Mouse (Mus musculus) ovary, postnatal 36 days (tissue): ENCODE data around the gene D630023F18Rik.

Experiments used
- DNase-seq: peaks from one replicate; pipeline ENCODE4 v3.0.0; 2022; ENCODE audit warnings: low spot score, mixed read lengths

The D630023F18Rik gene

DNA sequence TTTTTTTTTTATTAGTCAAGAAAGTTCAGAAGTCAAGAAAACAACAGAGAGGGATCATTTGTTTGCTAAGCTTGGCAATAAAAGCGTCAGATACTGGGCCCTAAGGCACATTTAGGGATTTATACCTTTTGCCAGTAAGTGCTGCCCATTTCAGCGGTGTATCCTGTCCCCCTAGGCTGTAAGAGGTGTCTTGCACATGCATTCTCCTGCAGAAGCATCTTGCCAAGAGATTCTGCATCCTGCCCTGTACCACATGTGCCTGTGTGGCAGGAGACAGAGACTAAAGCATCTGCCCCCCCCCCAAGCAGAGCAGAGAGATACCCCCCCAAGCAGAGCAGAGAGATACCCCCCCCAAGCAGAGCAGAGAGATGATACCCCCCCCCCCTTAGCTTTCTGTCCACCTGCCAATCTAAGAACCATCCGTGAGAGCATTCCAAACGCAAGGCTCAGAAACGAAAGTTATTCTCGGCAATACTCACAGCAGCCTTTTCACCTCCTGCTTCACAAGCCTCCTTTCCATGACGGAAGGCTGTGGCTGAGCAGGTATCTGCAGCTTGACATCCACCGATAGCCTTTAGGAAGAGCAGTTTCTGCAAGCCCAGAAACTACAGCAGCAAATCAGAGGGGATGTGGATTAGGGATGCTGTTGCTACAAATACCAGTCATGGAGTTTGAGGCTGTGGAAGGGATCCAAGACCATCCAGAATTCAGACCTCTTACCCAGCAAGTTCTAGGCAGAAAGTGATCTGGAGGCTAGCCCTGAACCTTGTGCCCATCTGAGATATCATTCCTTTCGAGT, at the start of gene D630023F18Rik:
Gene D630023F18Rik (minus strand): TSS at position 641 of the 799 bp plus-strand sequence.
- no peak for DNase-seq

DNA sequence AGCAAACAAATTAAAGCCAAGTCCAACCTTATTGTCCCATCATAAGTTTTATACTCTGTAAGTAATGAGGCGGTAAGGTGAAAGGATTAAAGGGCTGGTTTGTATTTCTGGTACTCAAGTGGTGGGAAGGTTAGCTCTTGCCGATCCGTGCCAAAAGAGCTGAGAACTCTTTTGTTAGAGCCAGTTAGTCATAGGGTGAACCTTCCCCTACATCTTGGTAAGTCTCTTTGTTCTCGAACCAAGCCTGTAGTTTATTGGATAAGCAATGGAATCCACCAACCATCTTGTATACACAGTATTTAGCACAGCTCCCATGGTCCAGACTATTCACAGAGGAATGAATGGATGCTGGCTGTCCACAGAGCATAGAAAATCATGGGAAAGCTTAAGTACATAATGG, 48.6 kb upstream of the D630023F18Rik start:
- DNase-seq, result no peak

DNA sequence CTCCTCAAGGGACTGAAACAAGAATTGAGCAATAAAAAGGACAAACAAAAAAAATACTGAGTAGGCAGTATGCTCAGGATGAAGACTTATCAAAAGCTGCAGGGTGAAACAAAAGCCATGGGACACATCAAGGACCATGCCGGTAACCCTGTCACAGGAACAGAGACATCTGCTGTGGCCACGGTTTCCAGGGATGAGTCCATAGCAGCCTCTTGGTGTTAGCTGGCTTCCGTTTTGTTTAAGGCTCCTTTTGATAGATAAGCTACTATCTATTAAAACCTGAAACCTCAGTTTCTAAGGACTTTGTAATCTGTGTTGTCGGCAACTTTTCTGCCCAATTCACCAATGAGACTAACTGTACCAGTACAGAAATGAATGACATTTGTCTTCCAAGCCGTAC, 46.9 kb upstream of the D630023F18Rik start:
- DNase-seq, result no peak

DNA sequence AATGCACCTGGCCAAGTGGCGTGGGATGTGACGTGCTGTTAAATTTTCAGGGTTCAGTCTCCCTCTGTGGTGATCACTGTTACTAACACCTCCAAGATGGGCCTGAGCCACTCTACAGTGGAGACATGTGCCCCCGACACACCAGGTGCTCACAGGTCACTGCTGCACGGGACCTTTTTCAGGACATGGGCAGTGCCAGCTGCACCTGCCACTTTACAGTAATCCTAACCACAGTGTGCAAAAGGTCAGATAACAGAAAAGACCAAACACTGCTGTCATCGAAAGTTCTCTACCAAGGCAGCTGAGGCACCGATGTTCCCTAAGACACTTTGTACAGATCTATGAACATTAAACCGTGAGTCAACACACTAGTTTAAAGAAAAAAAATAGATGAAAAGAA, 46.5 kb upstream of the D630023F18Rik start:
- no peak for DNase-seq

DNA sequence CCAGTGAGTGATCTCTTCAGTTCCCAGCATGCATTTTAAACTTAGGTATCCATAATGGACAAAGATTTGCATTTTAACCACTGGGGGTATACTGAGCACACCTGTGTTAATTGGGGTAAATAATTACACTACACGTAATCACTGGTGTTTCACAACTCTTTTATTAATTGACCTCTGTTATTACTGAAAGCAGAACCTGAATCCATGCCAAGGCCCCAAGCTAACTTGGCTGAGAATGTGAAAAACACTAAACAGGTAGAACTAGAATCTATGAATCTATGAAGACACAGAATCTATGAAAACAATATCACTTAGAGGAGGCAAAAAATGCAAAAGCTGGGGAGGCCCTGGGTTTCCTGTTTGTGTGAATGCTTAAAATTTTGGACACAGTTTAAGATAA, 44.5 kb upstream of the D630023F18Rik start:
- DNase-seq, result no peak

DNA sequence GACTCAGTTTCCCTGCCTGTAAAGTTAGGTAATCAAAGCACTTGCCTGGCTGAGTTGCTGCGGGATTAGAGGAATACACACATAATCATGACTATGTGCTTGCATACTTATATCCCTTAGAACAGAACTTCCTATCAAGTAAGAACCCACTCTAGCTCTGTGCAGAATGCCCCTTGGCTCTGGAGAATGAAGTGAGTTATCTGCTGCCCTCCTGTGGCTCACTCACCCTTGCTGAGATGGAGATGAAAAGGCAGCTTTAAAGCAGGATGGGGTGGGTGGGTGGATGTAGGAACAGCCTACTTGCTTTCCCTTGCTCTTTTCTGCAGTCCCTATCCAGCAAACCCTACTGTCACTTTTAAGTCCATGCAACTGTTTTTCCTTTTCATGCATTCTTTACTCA, 39.2 kb upstream of the D630023F18Rik start:
- no peak for DNase-seq

DNA sequence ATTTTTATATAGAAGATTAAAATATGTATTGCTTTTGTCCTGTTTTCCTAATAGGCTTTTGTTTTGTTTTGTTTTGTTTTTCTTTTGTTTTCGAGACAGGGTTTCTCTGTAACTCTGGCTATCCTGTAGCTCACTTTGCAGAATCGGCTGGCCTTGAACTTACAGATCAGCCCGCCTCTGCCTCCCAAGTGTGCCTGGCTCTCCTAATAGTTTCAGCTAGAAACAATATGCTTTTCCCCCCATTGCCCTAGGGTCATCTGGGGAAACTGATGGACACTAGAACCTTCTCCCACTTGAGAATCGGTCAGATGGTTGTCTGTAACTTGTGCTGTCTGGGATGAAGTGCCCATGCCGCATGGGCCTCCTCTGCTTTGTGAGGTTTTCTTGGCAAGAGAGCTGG, 33.1 kb upstream of the D630023F18Rik start:
- DNase-seq, result no peak

DNA sequence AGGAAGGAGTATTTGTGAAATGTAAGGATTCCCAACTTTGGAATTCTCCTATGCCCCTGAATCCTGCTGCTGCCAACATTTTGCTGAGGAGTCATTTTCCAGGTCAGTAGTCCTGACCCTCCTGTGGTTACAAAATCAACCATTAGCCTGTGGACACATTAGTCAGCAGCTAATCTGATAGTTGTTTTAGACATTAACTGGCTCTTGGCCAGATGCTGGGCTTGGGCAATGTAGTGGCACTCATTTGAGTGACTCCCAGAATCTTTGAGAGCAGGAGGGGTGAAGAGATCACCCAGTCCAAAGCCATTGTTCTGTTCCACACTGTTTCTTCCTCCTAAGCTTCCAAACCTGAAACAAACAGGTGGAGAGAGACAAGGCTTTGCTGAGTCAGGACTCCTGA, 31.8 kb upstream of the D630023F18Rik start:
- DNase-seq, result no peak

DNA sequence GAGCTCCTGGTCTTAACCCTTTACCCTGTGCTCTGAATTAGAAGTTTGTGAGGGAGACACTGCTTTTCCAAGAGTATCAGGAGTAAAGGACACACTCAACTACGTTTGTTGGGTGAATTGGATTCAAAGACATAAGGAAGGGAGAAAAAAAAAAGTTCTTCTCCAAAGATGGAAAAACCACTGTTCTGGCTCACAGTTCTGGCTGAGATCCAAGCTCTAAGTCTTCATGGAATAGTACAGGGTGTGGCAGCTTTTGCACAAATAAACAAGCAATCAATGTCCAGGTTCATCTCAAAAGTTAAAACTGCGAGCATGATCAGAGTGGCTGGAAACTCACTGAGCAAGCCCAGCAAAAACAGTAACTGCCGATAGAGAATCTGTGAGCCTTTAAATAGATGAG, 25.0 kb upstream of the D630023F18Rik start:
- no peak for DNase-seq

DNA sequence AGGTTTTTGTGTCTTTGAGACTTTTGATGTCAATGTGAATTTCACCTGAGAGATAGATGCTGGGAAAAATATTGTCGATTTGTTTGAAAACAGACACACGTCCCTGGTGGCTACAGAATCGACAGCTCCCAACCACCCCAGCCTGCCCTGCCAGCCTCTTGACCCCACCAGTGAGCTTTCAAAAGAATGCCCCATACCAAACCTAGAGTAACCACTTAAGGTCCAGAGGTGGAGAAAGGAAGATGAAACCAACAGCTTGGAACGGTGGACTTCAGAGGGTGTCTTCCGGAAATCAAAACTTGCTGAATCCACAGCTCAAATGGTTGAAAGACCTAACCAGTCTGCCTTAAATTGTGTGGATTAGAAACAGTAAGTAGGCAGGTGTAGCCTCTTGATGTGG, 24.3 kb upstream of the D630023F18Rik start:
- no peak for DNase-seq

DNA sequence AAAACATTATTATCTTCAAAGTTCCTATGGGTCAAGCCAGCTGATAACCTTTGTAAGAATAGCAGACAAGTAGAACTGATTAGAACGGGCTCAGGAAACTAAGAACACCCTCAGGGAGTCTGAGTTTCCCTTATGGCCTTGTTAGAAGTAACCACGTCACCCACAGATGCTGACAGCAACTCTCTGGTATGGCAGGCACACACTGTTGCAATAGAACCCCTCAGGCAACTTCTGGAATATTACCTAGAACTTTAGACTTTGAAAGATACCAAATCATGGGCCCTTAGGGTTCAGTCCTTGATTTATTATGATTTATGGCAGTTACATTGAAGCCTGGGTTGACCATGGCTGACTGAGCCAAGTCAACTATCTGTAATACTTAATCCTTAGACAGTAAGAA, 23.6 kb upstream of the D630023F18Rik start:
- DNase-seq, result no peak

DNA sequence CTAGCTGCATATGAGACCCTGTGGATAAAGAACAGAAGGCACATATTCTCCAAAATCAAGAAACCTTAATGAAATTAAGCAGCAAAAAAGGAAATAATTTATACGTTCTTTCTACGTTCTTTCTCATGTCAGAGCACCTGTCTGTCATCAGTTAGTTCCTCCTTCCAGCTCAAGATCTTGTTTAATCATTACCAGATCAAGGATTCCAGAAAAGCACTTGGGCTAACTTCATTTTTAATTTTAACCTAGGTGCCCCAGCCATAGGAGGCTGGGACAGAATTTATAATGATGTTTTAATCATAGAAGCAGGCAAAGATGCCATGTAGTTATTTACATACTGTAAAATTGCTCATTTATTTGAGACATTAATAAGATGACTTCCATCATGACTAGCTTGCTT, 21.8 kb upstream of the D630023F18Rik start:
- DNase-seq, result no peak

DNA sequence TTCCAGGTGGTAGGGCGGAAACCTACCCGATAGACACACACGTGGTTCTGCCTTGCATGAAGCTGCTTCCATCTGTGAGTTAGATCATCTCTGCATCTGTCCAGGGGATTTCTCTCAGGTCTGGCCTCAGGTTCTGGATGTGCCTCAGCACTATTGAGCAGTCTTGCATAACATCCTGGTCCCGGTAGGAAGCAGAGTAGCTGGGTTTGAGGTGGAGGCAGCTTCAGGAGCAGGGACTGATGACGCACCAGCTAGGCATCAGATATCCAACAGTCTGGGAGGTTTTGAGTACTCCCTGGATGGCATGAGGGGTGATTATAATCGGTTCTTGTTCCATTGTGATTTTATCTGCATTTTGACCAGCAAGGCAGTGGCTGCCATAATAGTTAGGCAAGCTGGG, 14.5 kb upstream of the D630023F18Rik start:
- DNase-seq, result no peak

DNA sequence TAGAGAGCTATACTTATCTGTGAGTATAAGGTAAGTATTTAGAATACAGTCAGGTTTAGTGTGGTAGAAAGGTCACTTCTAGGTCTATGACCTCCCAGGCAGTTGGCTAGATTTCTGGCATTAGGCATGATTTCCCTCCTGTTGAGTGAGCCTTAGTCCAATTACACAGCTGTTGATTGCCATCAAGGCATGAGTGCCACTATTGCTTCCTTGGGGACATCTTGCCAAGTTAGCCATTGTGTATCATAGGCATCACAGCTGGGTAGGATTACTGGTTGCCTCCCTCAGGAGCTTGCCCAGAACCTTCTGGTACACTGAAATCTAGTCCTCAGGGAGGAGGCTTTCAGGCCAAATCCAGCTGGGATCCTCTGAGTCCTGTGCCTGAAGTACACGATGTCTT, 9.8 kb upstream of the D630023F18Rik start:
- DNase-seq, result no peak

DNA sequence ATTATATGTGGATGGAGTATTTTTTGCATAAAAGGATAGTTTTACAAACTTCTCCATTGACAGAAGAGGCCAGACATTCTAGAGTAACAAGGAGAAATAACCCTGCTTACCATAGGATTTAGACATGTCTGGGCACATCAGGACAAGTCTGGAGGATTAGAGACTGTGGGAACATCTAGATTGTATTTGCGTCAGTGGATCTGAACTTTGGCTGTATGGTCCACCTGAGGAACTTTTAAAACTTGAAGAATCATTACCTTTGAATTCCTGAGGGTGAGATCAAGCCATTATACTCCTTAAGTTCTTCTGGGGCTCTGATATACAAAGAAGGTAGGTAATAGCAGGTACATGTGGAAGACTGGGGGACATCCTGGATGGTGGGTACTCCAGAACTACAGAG, 8.7 kb upstream of the D630023F18Rik start:
- no peak for DNase-seq

DNA sequence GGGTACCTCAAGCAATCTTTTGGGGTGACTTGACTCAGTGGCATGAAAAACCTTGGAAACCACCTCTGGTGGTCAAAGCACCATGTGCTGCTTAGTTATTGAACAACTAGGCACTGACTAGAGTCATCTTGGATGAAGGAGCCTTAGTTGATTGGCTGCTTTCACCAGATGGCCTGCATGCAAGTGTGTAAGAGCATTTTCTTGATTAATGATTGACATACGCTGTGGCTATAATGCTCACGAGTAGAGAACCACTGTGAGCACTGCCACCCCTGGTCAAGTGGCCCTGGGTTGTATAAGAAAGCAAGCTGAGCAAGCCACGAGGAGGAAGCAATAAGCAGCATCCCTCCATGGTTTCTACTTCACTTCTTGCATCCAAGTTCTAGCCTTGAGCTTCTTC, 7.2 kb upstream of the D630023F18Rik start:
- no peak for DNase-seq

DNA sequence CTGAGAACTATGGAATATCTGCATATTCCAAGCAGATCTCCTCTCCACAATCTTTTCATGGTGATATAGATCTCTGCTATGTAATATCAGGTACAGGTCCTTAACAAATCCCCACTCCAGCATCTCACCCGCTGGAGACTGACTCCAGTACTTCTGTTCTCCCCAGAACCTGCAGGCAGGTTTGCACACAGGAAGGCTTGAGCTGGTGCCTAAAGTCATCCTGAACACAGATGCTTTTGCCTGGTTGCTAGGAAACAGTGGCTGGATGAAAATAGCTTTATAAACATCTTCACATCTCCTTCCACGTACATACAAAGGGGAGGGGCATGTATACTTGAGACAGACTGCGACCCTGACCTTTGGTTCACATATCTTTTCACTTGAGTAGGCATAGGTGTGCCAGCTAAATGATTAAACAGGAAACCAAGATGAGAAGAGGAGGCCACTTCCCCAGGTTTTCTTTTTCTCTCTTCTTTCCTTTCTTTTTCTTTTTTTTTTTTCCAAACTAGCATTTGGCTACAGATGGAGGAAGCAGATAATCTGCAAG, 6.7 kb upstream of the D630023F18Rik start:
- DNase-seq, result no peak

DNA sequence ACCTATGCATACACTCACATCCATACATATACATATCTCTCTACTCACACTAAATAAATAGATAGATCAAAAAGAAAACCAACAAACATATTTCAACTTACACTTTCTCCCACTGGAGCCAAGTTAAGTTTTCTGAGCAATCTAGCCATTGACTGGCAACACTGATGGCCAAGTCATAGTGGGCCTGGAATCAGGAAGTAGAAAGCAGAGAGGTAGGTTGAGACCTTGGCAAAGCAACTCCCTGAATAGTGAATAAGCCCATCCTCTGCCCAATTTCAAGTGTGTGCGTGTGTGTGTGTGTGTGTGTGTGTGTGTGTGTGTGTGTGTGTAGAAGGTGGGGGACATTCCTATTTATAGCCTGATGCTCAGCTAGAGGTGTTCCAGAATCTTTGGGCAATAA, 3.6 kb downstream of the D630023F18Rik start, which contains the start of gene Gm28845:
Gene Gm28845 (minus strand): TSS at position 121 of the 400 bp plus-strand sequence.
- no peak for DNase-seq

DNA sequence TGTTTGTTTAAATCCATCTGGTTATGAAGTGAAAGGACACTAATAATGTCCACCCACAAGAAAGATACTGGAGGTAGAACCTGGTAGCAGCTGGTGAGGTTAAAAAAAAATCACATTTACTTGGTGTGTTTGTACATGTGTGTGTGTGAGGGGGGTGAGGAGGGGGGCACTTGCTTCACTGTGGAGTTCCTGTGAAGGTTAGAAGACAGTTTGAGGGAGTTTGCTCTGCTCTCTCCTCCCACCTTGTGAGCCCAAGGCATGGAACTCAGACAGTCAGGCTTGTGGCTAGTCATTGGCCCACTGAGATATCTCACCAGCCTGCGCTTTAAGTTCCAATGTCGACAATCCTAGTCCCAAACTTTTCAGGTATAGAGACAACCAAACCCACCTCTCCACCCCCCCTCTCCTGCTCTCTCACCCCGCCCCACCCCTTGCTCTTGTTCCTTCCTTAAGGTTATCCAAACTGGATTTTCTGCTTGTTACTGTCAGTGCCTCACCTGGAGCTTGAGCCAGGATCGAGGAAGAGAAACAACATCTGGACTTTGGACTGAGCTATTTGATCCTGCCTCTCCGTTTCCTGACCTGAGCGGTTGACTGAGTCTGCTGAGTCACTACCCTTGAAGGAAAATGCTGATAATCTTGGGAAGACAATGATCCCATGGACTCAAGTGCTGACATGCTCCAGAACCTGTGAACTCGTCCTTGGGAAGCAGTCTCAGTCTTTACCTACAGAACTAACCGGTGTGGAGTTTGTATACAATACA, 4.7 kb downstream of the D630023F18Rik start:
- no peak for DNase-seq

DNA sequence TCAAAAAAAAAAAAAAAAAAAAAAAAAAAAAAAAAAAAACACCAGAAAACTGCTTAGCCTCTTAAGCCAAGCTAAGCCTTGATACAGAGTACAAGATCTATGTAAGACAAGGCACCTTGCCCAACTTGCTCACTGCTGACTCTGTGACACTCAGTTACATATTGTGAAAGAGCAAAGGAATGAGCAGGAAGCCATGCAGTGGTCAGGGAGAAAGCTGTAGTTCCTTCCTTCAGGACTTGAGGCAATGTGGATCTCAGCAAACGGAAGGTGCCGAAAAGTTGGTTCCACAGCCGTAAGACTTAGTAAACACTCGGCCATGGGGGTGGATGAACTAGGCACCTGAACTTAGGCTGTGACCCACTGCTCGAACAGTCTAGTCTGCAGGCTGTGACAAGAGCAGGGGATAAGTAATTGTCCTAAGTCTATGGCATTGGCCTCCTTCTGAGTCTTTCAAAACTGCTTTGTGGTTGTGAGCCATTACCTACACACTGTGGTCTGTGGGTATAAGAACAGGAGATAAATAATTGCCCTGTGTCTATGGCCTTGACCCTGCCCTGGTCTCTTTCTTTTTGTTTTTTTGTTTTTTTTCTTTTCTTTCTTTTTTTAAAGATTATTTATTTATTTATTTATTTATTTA, 9.4 kb downstream of the D630023F18Rik start:
- no peak for DNase-seq

DNA sequence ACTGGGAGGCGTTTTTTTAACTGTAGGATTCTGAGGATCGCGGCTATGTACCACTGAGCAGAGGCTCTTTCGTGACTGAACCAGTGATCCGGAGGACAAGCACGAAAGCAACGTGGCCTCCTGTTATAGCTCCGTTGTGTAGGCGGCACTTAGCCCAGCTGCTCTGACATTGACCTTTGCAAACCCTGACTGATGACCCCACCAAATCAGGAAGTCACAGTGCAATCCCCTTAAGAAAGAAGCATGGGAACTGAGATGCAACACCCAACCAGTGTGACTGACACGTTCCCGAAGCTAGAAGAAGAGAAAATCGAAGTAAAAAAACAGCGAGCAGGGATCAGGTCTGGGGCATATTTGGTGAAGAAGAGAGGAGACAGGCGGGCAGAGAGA, 10.2 kb downstream of the D630023F18Rik start:
- no peak for DNase-seq

DNA sequence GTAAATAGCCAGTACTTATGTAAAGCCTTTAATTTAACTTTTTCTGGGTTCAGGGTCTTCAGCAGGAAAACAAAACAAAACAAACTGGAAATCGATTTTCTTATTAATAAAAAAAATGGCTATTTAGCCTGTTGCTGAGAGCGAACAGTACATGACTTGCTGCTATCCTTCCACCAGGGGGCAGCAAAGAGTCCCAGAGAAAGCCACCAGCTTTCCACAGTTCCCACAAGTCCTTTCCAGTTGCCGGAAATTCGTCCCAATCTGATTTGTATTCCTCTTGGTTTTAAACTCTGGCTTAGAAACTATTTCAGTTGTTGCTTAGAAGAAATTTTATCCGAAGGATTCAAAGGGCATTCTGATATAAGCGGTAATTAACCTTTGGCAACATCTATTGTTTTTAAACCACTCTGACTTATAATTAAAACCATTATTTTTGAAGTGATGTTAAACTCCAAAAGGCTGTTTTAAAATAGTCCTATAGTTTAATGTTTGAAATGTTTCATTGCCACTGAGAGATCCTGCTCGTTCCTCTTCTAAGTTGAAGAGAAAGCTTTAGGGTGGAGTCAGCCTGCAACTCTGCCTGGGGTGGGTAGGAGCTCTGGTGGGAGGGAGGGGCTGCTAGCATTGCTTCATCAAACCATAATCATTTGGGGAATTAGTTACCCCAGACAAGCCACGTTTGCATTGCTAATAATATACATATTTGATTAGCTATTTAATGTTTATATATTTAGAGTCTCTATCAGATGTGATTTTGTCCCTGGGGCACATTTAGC, 10.8 kb downstream of the D630023F18Rik start:
- peak; percentile 47 for DNase-seq
